Mouse (Mus musculus) midbrain, postnatal 0 days (tissue): ENCODE measurements around the gene AU015836. TPM values are rescaled to one million over a fixed set of nuclear protein-coding genes. Genes with fewer than 3 reads are reported as not detected.

ENCODE experiments used
- ATAC-seq: fragments of 200-750 bp; cut with Nextera tagmentation; 2 replicates; pipeline ENCODE4 v1.8.0; 2017; ENCODE audit warnings: moderate number of reproducible peaks, mild to moderate bottlenecking, moderate TSS enrichment, moderate library complexity; ENCODE audit not compliant: low FRiP score
- DNase-seq: peaks from one replicate; pipeline ENCODE4 v3.0.0-alpha.2; 2015; ENCODE audit warnings: low spot score
- H3K27ac ChIP-seq: fragments of 300-500 bp; sonication (generic); 2 replicates; pipeline ENCODE4 v1.5.1; 2014; ENCODE audit warnings: low read depth, mild to moderate bottlenecking, low read length, mixed read lengths
- H3K27me3 ChIP-seq: fragments of 300-500 bp; sonication (generic); 2 replicates; pipeline ENCODE4 v1.6.1; 2014; ENCODE audit warnings: low read length, control low read depth, mixed read lengths; ENCODE audit not compliant: insufficient read depth
- H3K36me3 ChIP-seq: fragments of 300-500 bp; sonication (generic); 2 replicates; pipeline ENCODE4 v1.6.1; 2014; ENCODE audit warnings: low read length, control low read depth, mixed read lengths; ENCODE audit not compliant: insufficient read depth
- H3K4me1 ChIP-seq: fragments of 300-500 bp; sonication (generic); 2 replicates; pipeline ENCODE4 v1.6.1; 2014; ENCODE audit warnings: mild to moderate bottlenecking, control low read depth, antibody characterized with exemption, low read length, mixed read lengths; ENCODE audit not compliant: insufficient read depth
- H3K4me2 ChIP-seq: fragments of 300-500 bp; sonication (generic); 2 replicates; pipeline ENCODE4 v1.6.1; 2014; ENCODE audit warnings: low read depth, mild to moderate bottlenecking, low read length, mixed read lengths; ENCODE audit not compliant: poor library complexity, severe bottlenecking
- H3K4me3 ChIP-seq: fragments of 300-500 bp; sonication (generic); 2 replicates; pipeline ENCODE4 v1.5.1; 2014; ENCODE audit warnings: low read depth, mild to moderate bottlenecking, low read length, moderate library complexity
- H3K9ac ChIP-seq: fragments of 300-500 bp; sonication (generic); replicated peaks from 2 replicates; pipeline ENCODE4 v1.6.1; 2014; ENCODE audit warnings: mild to moderate bottlenecking, low read length, moderate library complexity, mixed read lengths; ENCODE audit not compliant: poor library complexity, severe bottlenecking
- H3K9me3 ChIP-seq: fragments of 300-500 bp; sonication (generic); 2 replicates; pipeline ENCODE4 v1.6.1; 2016; ENCODE audit warnings: low read length, control low read depth
- CTCF ChIP-seq: IDR thresholded peaks from 2 replicates; pipeline ENCODE4 v1.5.1; 2016; ENCODE audit warnings: antibody characterized with exemption, mild to moderate bottlenecking
- WGBS: fragments of 180-500 bp; shearing (Covaris S2); extraction: QIAGEN DNeasy Blood & Tissue Kit; methylation state at CpG from one replicate; pipeline ENCODE4 v1.1.7; 2014; 5-methylcytosine and 5-hydroxymethylcytosine counted together
- polyA plus RNA-seq: library from polyadenylated mRNA; unstranded; fragments of >200 nt; fragmentation: Nextera tagmentation; extraction: Ambion mirVana; gene quantifications from 2 replicates; pipeline ENCODE4 v1.2.1, GENCODE M21; 2015
- total RNA-seq: library from RNA; depleted of rRNA; stranded (reverse); fragments of >200 nt; gene quantifications from 2 replicates; pipeline ENCODE4 v1.2.3, GENCODE M21; 2014; rRNA removed

AU015836 gene
- not detected in 2 replicates for total RNA-seq
- polyA plus RNA-seq: not detected in 2 replicates

- DNase-seq (no peak), ATAC-seq (no peak)
- H3K27ac ChIP-seq: no peak within 1 kb of the TSS
- H3K27me3 ChIP-seq: no peaks in the 10 kb centered on the region; the same call in 1 of the 2 replicates
- H3K36me3 ChIP-seq: no peaks in the 10 kb centered on the region
- H3K4me3 ChIP-seq: no peak within 1 kb of the TSS
- TF ChIP-seq CTCF: no peak
- H3K4me1 ChIP-seq: no peaks in the 10 kb centered on the region
- no peaks in the 10 kb centered on the region for H3K9me3 ChIP-seq
- no peak within 1 kb of the TSS for H3K4me2 ChIP-seq
- no peak within 1 kb of the TSS for H3K9ac ChIP-seq
- WGBS: 66% methylated on average over 14 of the region's 14 CpGs
Observed at GRCm38 (mm10) chrX:93968444-93968843, at the start of gene AU015836. Gene AU015836, plus strand, starts transcription at chrX:93968659.

DNA sequence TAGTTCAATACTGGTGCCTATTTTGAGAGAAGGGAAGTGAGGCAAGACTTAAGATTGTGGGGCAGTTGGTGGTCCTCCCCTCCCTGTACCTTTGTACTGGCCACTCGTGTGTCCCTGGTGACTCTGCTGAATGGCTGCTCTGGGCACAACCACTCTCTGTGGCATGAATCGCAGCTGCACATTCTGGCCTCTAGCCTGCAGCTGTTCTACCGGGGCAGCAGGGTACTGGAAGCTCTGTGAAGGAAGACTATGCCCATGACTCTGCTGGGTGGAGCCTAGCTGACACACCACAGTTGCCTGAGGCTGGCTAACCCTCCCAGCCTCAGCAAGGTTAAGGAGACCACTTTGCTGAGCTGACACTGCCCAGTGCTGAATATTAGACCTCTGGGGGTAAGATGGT lies 49.4 kb upstream of the AU015836 start:
- ATAC-seq: no peak
- no peak for TF ChIP-seq CTCF
- Histone ChIP-seq H3K4me3 (no peak overlapping the region), H3K9me3 (no peaks in the 10 kb centered on the region; the same call in 1 of the 2 replicates), H3K36me3 (no peaks in the 10 kb centered on the region), H3K4me2 (no peak overlapping the region), H3K27ac (no peak overlapping the region), H3K9ac (no peak overlapping the region), H3K27me3 (no peaks in the 10 kb centered on the region), H3K4me1 (no peaks in the 10 kb centered on the region)
- 74% methylated on average over 3 of the region's 3 CpGs for WGBS
- no peak for DNase-seq

GRCm38 (mm10) chrX:93928379-93928778 lies 40.1 kb upstream of the AU015836 start:
- ATAC-seq (no peak), DNase-seq (no peak)
- no peak overlapping the region for H3K4me2 ChIP-seq
- H3K4me3 ChIP-seq: no peak overlapping the region
- no peaks in the 10 kb centered on the region for H3K4me1 ChIP-seq
- H3K27ac ChIP-seq: no peak overlapping the region
- 94% methylated on average over 3 of the region's 3 CpGs for WGBS
- H3K27me3 ChIP-seq: no peaks in the 10 kb centered on the region; the same call in 1 of the 2 replicates
- H3K9me3 ChIP-seq: no peaks in the 10 kb centered on the region
- H3K9ac ChIP-seq: no peak overlapping the region
- no peak for TF ChIP-seq CTCF
- no peaks in the 10 kb centered on the region for H3K36me3 ChIP-seq

DNA sequence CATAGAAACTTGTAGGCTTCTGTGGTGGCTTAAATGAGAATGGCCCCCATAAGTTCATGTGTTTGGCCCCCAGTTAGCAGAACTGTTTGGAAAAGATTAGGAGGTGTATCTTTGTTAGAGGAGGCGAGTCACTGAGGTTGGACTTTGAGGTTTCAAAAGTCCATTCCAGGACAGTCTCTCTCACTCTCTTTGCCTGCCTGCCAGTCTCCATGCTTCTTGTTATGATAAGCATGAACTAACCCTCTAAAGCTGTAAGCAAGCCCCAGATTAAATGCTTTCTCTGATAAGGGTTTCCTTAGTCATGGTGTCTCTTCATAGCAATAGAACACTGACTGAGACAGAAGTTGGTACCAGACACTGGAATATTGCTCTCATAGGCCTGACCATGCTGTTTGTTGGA lies 39.7 kb upstream of the AU015836 start:
- Histone ChIP-seq H3K36me3 (no peaks in the 10 kb centered on the region), H3K9me3 (no peaks in the 10 kb centered on the region), H3K4me2 (no peak overlapping the region), H3K4me1 (no peaks in the 10 kb centered on the region), H3K27me3 (no peaks in the 10 kb centered on the region; the same call in 1 of the 2 replicates), H3K27ac (no peak overlapping the region), H3K9ac (no peak overlapping the region), H3K4me3 (no peak overlapping the region)
- ATAC-seq: no peak
- DNase-seq: no peak
- WGBS: 85% methylated on average over 1 of the region's 1 CpGs
- no peak for TF ChIP-seq CTCF

GRCm38 (mm10) chrX:93931694-93932093 lies 36.8 kb upstream of the AU015836 start:
- Histone ChIP-seq H3K27ac (no peak overlapping the region), H3K27me3 (no peaks in the 10 kb centered on the region; the same call in 1 of the 2 replicates), H3K4me1 (no peaks in the 10 kb centered on the region), H3K9me3 (no peaks in the 10 kb centered on the region), H3K9ac (no peak overlapping the region), H3K4me3 (no peak overlapping the region), H3K36me3 (no peaks in the 10 kb centered on the region), H3K4me2 (no peak overlapping the region)
- no peak for DNase-seq
- no peak for TF ChIP-seq CTCF
- no peak for ATAC-seq
- 84% methylated on average over 3 of the region's 3 CpGs for WGBS

- WGBS: 46% methylated on average over 1 of the region's 1 CpGs
- TF ChIP-seq CTCF: peak; percentile 69
- Histone ChIP-seq H3K9me3 (no peaks in the 10 kb centered on the region), H3K9ac (no peak overlapping the region), H3K36me3 (no peaks in the 10 kb centered on the region), H3K27ac (no peak overlapping the region), H3K4me1 (no peaks in the 10 kb centered on the region), H3K4me3 (no peak overlapping the region), H3K4me2 (no peak overlapping the region), H3K27me3 (no peaks in the 10 kb centered on the region; the same call in 1 of the 2 replicates)
- 0 out of 2 replicates have a peak, but pooled peaks have one; percentile 58 for ATAC-seq
- peak; percentile 46 for DNase-seq
Observed at GRCm38 (mm10) chrX:93956727-93957126, 11.7 kb upstream of the AU015836 start.
